Mouse (Mus musculus): ENCODE measurements around the gene Snx13.

DNA sequence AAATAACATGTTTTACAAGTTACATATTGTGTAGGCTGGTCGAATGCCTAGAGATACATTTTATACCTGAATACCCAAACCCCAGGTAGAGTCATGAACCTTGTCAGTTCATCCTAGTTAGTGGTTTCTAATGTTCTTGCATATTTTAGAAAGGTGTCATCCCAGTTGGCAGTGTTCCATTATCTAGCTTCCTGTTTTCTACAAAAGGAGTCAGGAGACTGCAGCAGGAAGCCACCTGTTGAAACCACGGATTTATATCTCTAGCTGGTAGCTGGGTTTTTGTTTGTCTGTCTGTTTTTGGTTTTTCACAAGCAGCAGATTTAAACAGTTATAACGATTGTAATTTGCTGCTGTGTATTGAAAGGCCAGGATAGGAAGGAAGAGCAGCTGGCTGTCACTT, 76.6 kb downstream of the Snx13 start:
- TF ChIP-seq CTCF (IDR thresholded peaks at IDR 0.05) (no peak), EP300 (IDR thresholded peaks at IDR 0.05) (no peak)

Data from lung, postnatal 0 days (tissue).